Mouse (Mus musculus) adrenal gland, adult 8-10 months (tissue): ENCODE data around the gene Atxn2. TPM values are rescaled to one million over a fixed set of nuclear protein-coding genes. Genes with fewer than 3 reads are reported as not detected.
"Not testable (repeated sequence)": the region's sequence is repeated elsewhere in the genome, so short reads cannot be mapped to it uniquely, and the experiment has no call there.

Source experiments
- DNase-seq: peaks from one replicate; pipeline ENCODE4 v3.0.0; 2022
- total RNA-seq, 4 experiments: library from RNA; stranded (reverse); gene quantifications; 2 replicates each; pipeline ENCODE4 v1.2.4; 2022

Gene Atxn2
- total RNA-seq, 4 experiments from 2014 or later: 177 to 211 (median 197) TPM

- DNase-seq: no peak
These were observed 743 bp downstream of the Atxn2 start for GRCm38 (mm10) chr5:121711928-121712231.

GRCm38 (mm10) chr5:121712232-121712933, 1.2 kb downstream of the Atxn2 start:
- DNase-seq: peak; percentile 38

- peak; percentile 60 for DNase-seq
These were observed 1.9 kb downstream of the Atxn2 start for GRCm38 (mm10) chr5:121712934-121713538.

DNA sequence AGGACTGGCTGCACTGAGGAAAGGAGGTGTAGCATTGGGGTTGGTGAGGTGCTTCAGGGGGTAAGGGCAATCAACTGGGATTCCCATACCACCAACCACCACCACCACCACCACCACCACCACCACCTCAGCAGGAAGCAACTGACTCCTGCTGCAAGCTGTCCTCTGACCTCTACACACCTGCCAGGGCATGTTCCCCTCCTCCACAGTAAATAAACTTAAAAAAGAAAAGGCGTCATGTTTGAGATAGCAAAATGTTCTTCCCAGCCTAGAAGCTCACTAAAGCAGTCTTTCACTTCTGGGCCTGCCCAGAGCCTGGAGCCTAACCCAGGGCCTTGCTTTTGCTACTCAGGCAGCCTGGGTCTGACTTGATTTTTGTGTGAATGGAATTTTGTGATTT, 3.2 kb downstream of the Atxn2 start:
- no peak for DNase-seq

DNA sequence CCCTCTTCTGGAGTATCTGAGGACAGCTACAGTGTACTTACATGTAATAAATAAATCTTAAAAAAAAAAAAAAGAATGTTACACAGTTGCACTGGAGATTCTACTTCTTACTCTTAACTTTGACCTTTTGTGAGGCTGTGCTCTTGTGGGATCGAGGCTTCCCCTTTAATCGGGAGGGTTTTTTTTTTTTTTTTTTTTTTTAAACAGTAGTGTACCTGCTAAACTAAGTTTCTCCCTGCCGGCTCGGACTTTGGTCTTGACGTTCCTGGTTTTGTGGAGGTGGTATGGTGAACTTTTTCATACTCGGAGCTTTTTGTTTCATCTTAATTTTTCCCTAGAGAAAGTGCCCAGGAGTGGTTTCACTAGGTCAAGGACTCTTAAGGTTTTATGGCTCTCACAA, 3.8 kb downstream of the Atxn2 start:
- no peak for DNase-seq

DNA sequence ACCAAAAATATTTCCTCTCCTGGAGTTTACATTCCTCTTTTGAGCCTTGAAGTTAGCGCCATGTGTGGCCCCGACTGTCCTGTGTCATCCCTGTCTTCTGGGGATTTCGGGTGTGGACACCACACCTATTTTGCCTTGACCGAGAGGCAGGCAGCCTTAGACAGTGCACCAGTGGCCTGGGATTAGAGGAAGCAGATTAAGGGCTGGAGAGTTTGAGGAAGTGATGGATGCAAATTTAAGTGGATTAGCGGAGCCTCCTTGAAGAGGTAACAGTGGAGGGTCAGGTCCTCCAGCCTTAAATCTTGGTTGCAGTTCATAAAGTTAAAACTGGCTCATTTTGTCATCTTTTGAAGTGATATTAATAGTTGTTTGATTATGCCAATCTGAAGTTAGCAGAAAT, 7.3 kb downstream of the Atxn2 start:
- no peak for DNase-seq

- DNase-seq: no peak
These were observed 9.9 kb downstream of the Atxn2 start for GRCm38 (mm10) chr5:121720888-121721585.

- DNase-seq: peak; percentile 47
These were observed 10.7 kb downstream of the Atxn2 start for GRCm38 (mm10) chr5:121721841-121722240.

GRCm38 (mm10) chr5:121724678-121725077, 13.5 kb downstream of the Atxn2 start:
- no peak for DNase-seq

GRCm38 (mm10) chr5:121730057-121730456, 18.9 kb downstream of the Atxn2 start:
- no peak for DNase-seq

GRCm38 (mm10) chr5:121736641-121737040, 25.5 kb downstream of the Atxn2 start:
- DNase-seq: no peak

GRCm38 (mm10) chr5:121738162-121738561, 27.0 kb downstream of the Atxn2 start:
- DNase-seq: not testable (repeated sequence)

DNA sequence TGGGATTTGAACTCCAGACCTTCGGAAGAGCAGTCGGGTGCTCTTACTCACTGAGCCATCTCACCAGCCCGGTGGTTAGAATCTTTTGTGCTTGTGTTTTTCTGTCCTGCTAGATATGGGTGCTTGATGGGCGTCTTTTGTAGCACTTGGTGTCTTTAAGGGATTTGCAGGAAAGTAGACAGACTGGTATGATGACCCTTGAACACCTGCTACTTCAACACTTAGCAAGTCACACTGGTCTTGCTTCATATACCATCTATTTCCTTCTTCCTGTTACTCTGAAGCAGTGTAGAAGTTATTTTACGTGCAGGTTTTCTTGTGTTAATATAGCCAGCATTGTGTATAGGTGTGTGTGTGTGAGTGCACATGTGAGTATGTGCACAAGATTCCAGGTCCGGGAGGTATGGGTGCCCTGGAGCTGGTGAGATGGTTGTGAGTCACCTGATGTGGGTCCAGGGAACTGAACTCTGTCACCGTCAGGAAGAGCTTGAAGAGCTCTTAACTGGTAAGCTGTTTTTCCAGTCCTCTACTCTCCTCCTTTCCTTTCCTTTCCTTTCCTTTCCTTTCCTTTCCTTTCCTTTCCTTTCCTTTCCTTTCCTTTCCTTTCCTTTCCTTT, 27.5 kb downstream of the Atxn2 start:
- no peak for DNase-seq

GRCm38 (mm10) chr5:121740516-121740915, 29.4 kb downstream of the Atxn2 start:
- no peak for DNase-seq

DNA sequence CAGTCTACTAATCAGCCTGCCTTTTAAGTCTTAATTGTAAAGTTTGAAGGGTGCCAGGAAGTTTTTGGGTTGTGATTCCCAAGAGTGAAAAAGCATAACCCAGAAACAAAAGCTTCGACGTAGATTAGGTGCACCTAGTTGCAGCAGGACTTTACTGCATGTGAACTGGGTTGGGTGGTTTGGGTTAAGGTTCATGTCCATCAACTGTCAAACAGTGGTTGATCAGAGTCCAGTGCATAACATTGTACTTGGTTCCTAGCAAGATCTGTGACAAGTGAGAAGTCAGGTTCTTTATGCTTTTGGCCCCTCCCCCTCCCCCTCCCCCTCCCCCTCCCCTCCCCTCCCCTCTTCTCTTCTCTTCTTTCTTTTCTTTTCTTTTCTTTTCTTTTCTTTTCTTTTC, 31.8 kb downstream of the Atxn2 start:
- no peak for DNase-seq

- not testable (repeated sequence) for DNase-seq
These were observed 36.9 kb downstream of the Atxn2 start for GRCm38 (mm10) chr5:121747884-121748594.

DNA sequence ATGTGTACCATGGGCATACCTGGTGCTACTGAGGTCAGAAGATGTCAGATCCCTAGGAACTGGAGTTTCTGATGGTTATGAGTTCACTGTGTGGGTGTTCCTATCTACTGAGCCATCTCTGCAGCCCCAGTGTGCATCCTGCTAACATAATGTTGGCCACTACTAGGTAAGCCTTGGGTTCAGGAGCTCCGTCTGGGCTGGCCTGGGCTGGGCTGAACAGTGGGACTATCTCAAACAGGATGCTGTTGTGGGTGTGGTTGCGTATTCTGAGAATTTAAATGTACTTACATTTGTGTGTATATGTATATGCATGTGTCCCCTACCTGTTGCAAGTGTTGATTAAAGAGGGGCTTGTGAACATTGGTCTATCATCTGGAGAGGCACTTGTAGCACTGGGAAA, 38.5 kb downstream of the Atxn2 start:
- DNase-seq: no peak

DNA sequence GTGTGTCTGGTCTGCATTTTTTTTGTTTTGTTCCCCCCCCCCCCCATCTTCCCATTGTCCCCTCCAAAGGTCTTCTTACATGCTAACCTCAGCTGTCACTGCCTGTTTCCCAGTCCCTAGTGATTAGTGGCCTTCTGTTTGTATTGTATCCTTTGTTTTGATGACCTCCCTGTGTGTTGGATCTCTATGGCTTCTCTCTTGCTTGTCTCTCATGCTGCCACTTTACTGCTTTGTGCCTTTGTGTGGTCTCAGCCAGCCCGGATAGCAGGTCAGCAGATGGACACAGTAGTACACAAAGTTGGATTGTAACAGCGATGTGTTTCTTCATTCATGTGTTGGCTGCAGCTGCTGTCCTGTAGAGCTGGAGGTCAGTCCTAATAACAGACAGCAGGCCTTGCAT, 46.8 kb downstream of the Atxn2 start:
- no peak for DNase-seq

GRCm38 (mm10) chr5:121758341-121758740, 47.2 kb downstream of the Atxn2 start:
- no peak for DNase-seq

DNA sequence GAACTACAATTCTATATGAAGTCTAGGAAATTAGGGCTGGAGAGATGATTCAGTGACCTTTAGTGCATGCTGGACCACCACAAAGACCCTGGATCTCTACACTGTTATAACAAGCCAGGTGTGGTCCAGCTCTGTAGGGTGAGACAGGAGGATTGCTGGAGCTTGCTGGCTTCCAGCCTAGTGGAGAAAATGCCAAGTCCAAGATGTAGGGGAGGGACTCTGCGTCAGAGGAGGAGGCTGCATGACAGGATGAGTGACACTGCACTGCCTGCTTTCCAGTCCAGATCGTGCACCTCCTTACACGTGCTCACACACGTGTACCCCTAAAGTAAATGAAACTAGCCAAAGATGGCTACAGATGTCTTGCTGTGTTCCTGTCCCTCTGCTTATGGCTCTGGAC, 48.8 kb downstream of the Atxn2 start:
- DNase-seq: no peak

GRCm38 (mm10) chr5:121761459-121761858, 50.3 kb downstream of the Atxn2 start:
- no peak for DNase-seq

GRCm38 (mm10) chr5:121762949-121763348, 51.8 kb downstream of the Atxn2 start:
- DNase-seq: no peak

DNA sequence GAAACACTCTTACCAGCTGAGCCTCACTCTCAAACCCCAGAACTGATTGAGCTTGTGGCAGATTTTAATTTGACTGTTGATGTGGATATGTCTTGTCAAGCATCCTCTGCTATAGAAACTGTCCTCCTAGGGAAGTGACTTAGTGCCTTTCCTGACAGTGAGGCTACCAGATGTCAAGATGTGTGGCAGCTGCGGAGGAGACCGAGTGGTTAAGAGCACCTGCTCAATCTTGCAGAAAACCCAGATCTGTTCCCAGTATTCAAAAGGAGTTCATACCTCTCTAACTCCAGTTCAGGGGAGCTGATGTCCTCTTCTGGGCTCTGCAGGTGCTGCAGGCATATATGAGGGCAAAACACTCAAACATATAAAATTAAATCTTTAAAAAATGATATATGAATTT, 53.9 kb downstream of the Atxn2 start:
- no peak for DNase-seq
